Mouse (Mus musculus) testis, postnatal 10 days (tissue): ENCODE measurements around the gene Zfp53.
A peak's percentile ranks its signal among the peaks of the same experiment; 100 is the strongest.
"Not testable (repeated sequence)": the region's sequence is repeated elsewhere in the genome, so short reads cannot be mapped to it uniquely, and the experiment has no call there.

Experiments used
- DNase-seq: peaks from one replicate; pipeline ENCODE4 v3.0.0; 2021; ENCODE audit warnings: low spot score

Zfp53 gene

GRCm38 (mm10) chr17:21488760-21489499 lies at the start of gene Zfp53:
Gene Zfp53, plus strand, starts transcription at chr17:21488998.
- DNase-seq, result peak; percentile 88

GRCm38 (mm10) chr17:21449669-21450068 lies 39.1 kb upstream of the Zfp53 start:
- DNase-seq, result peak; percentile 68

GRCm38 (mm10) chr17:21450138-21450704 lies 38.6 kb upstream of the Zfp53 start, which contains the start of gene Zfp51:
Gene Zfp51, plus strand, starts transcription at chr17:21450374.
- peak; percentile 91 for DNase-seq

- no peak for DNase-seq
Measured at GRCm38 (mm10) chr17:21463550-21463949, 25.2 kb upstream of the Zfp53 start.

- no peak for DNase-seq
Measured at GRCm38 (mm10) chr17:21472032-21472652, 16.7 kb upstream of the Zfp53 start.

- no peak for DNase-seq
Measured at GRCm38 (mm10) chr17:21472653-21473307, 16.0 kb upstream of the Zfp53 start.

- DNase-seq, result no peak
Measured at GRCm38 (mm10) chr17:21473362-21474190, 15.2 kb upstream of the Zfp53 start.

- DNase-seq, result not testable (repeated sequence)
Measured at GRCm38 (mm10) chr17:21474729-21475128, 14.1 kb upstream of the Zfp53 start.

- not testable (repeated sequence) for DNase-seq
Measured at GRCm38 (mm10) chr17:21475290-21475689, 13.5 kb upstream of the Zfp53 start.

GRCm38 (mm10) chr17:21476351-21476750 lies 12.4 kb upstream of the Zfp53 start:
- DNase-seq, result not testable (repeated sequence)

GRCm38 (mm10) chr17:21478103-21478777 lies 10.6 kb upstream of the Zfp53 start:
- DNase-seq, result not testable (repeated sequence)

- DNase-seq, result no peak
Measured at GRCm38 (mm10) chr17:21489500-21490001, 753 bp downstream of the Zfp53 start.

GRCm38 (mm10) chr17:21501365-21501764 lies 12.6 kb downstream of the Zfp53 start:
- no peak for DNase-seq

GRCm38 (mm10) chr17:21504524-21504923 lies 15.7 kb downstream of the Zfp53 start:
- no peak for DNase-seq

GRCm38 (mm10) chr17:21506258-21506657 lies 17.5 kb downstream of the Zfp53 start:
- no peak for DNase-seq

GRCm38 (mm10) chr17:21509756-21510155 lies 21.0 kb downstream of the Zfp53 start:
- no peak for DNase-seq

GRCm38 (mm10) chr17:21515403-21516105 lies 26.8 kb downstream of the Zfp53 start:
- peak; percentile 66 for DNase-seq

- DNase-seq, result peak; percentile 78
Measured at GRCm38 (mm10) chr17:21516201-21517129, 27.7 kb downstream of the Zfp53 start.

- DNase-seq, result no peak
Measured at GRCm38 (mm10) chr17:21517130-21517671, 28.4 kb downstream of the Zfp53 start.
